Mouse (Mus musculus) neural tube, embryonic 14.5 days (tissue): ENCODE data around the gene Cox10. TPM values are rescaled to one million over a fixed set of nuclear protein-coding genes. Genes with fewer than 3 reads are reported as not detected.

Experiments used
- ATAC-seq: fragments of 200-750 bp; cut with Nextera tagmentation; 2 replicates; pipeline ENCODE4 v1.8.0; 2017; ENCODE audit warnings: low read depth, mild to moderate bottlenecking, moderate TSS enrichment, moderate library complexity
- H3K27ac ChIP-seq: fragments of 300-500 bp; sonication (generic); 2 replicates; pipeline ENCODE4 v1.5.1; 2014; ENCODE audit warnings: low read depth, mild to moderate bottlenecking, control low read depth, low read length, moderate library complexity, mixed read lengths
- H3K27me3 ChIP-seq: fragments of 300-500 bp; sonication (generic); 2 replicates; pipeline ENCODE4 v1.6.1; 2014; ENCODE audit warnings: low read length; ENCODE audit not compliant: control insufficient read depth, insufficient read depth
- H3K36me3 ChIP-seq: fragments of 300-500 bp; sonication (generic); 2 replicates; pipeline ENCODE4 v1.6.1; 2014; ENCODE audit warnings: low read length, mixed read lengths; ENCODE audit not compliant: control insufficient read depth, insufficient read depth
- H3K4me1 ChIP-seq: fragments of 300-500 bp; sonication (generic); 2 replicates; pipeline ENCODE4 v1.6.1; 2014; ENCODE audit warnings: low read length; ENCODE audit not compliant: control insufficient read depth, insufficient read depth
- H3K4me2 ChIP-seq: fragments of 300-500 bp; sonication (generic); 2 replicates; pipeline ENCODE4 v1.6.1; 2014; ENCODE audit warnings: mild to moderate bottlenecking, low read depth, low read length, control low read depth
- H3K4me3 ChIP-seq: fragments of 300-500 bp; sonication (generic); 2 replicates; pipeline ENCODE4 v1.5.1; 2014; ENCODE audit warnings: low read depth, low read length, control low read depth, mixed read lengths
- H3K9ac ChIP-seq: fragments of 300-500 bp; sonication (generic); replicated peaks from 2 replicates; pipeline ENCODE4 v1.6.1; 2014; ENCODE audit warnings: low read depth, mild to moderate bottlenecking, control low read depth, low read length, mixed read lengths
- H3K9me3 ChIP-seq: fragments of 300-500 bp; sonication (generic); 2 replicates; pipeline ENCODE4 v1.6.1; 2016; ENCODE audit warnings: low read length; ENCODE audit not compliant: control insufficient read depth
- WGBS: fragments of 180-500 bp; shearing (Covaris S2); extraction: QIAGEN DNeasy Blood & Tissue Kit; methylation state at CpG from one replicate; pipeline ENCODE4 v1.1.7; 2014; 5-methylcytosine and 5-hydroxymethylcytosine counted together
- polyA plus RNA-seq: library from polyadenylated mRNA; unstranded; fragments of >200 nt; fragmentation: Nextera tagmentation; extraction: Ambion mirVana; gene quantifications from 2 replicates; pipeline ENCODE4 v1.2.1, GENCODE M21; 2014

Gene Cox10
- polyA plus RNA-seq, 1 experiment from 2014 or later: 29.0 TPM

DNA sequence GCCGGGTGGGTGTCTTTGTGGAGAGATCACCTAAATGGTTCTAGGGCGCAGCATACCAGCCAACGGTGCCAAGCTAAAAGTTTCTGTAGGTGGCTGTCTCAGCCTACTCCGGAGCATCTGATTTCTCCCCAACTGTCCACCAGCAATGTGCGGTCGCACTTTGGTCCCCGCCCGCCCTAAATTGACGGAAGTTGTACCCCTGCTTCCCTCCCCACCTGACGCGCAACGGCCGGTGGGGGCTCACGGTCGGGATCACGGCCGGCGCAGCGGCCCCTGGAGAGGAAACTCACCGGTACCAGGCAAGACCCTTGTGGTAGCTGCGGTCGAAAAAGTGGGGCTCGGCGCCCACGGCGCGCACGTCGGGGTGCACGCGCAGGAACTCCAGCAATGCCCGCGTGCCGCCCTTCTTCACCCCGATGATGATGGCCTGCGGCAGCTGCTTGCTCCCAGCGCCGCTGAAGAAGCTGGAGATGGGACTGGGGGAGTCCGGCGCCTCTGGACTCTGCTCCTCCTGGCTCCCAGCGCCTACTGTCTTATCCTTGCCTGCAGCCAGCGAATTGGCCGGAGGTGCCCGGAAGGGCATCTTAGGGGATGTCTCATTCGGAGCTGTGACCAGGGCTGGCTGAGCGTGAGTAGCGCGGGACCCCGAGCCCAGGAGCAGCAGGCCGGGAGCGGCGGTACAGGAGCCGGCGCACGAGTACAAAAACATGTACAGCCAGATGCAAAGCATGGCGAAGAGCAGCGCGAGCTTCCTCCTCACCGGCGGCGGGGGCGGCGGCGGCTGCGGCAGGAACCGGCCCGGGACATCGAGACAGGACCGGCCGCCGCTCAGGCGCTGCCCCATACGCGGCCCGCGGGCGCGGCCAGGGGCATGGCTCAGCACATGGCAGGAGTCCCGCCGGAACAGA, 158.0 kb downstream of the Cox10 start:
- Histone ChIP-seq H3K27me3 (peaks cover 30% of the 10 kb centered on the region), H3K27ac (no peak overlapping the region), H3K4me1 (peaks cover 10% of the 10 kb centered on the region)

GRCm38 (mm10) chr11:63920531-63920930, 158.7 kb downstream of the Cox10 start:
- Histone ChIP-seq H3K4me3 (peak overlapping the region; percentile 63), H3K9me3 (no peaks in the 10 kb centered on the region), H3K4me1 (peaks cover 10% of the 10 kb centered on the region), H3K27me3 (peaks cover 26% of the 10 kb centered on the region), H3K36me3 (no peaks in the 10 kb centered on the region), H3K4me2 (peak overlapping the region; percentile 85), H3K27ac (no peak overlapping the region; the same call in 1 of the 2 replicates), H3K9ac (peak overlapping the region; percentile 74)
- under 1% methylated on average over 33 of the region's 33 CpGs for WGBS
- peak; percentile 76 for ATAC-seq

More for the DNA sequence above, 158.0 kb downstream of the Cox10 start:
- H3K4me3 ChIP-seq: peak overlapping the region; percentile 63
- peak overlapping the region; percentile 85 for H3K4me2 ChIP-seq
- no peaks in the 10 kb centered on the region for H3K9me3 ChIP-seq
- no peaks in the 10 kb centered on the region for H3K36me3 ChIP-seq
- ATAC-seq: no peak; the same call in 1 of the 2 replicates
- H3K9ac ChIP-seq: peak overlapping the region; percentile 74
- WGBS: under 1% methylated on average over 79 of the region's 80 CpGs

DNA sequence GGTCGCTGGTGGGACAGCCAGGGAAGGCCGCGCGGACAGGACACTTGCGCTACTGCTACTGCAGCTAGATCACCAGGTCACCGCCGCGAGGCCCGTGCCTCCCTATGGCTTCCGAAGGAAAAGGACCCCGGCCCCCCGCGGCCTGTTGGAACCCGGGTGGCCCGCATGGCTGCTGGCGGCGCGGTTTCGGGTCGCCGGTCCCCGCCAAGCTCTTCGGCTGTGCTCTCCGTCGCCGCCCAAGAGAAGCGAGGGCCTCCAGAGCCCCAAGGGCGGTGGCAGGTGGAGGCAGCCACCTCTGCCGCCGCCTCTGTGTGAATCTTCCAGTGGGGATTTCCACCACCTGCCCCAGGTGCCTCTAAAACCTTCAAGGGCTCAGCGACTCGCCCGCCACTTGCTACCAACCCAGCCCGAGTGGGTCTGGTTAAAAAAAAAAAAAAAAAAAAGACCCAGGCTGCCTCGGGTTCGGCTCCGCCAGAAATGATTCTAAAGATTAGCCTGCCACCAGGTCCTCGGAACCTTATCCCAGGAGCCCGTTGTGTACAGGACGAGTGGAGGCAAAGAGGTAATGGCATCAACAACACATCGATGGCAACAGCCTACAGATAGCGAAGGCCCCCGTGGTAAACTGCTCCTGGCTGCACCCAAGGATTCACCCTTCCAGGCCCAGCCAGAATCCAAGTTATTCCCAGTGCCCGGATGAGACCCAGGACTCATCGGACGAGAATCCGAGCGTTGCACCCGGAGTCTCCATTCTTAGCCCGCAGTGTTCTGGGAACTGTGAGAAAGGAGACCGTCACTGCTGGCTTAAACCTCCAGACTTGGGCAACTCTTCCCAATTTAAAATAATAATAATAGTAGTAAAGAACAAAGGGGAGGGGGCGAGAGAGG, 159.8 kb downstream of the Cox10 start:
- peaks cover 18% of the 10 kb centered on the region for H3K27me3 ChIP-seq

DNA sequence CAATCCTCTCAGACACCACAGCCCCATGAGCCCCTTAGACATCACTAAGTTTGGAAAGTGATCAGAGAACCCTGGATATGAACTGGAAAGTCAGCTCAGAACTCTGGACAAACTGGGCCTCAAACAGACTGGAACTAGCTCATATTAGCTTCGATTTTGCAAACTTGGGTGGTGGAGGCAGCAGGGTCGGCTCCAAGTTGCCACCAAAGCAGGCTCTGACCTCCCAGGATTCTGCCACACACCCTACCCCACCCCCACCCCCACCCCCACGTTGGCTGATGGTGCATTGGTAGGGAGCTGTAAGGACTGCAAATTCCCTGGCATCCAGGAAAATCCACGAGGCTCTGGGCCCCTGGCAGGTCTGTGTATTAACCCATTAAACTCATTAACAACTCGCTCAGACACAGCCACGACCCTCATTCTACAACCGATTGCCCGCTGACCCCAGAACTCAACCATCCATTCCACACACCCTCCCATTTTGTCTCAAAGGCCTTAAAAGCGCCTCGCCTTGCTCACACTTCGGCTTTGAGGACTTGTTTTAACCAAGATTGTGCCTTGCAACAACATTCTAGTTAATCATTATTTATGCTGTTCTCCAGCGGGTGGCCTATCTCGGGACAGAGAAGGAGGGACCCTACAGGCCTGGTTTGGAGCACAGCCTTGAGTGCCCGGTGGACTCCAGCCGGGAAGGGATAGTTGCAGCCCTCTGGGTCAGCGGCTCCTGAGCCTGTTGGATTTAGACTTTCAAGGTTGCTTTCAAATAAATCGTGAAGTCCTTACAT, 160.8 kb downstream of the Cox10 start:
- no peak for ATAC-seq
- no peaks in the 10 kb centered on the region for H3K9me3 ChIP-seq
- H3K4me1 ChIP-seq: peaks cover 8% of the 10 kb centered on the region
- H3K4me2 ChIP-seq: peak overlapping the region; percentile 85
- peak overlapping the region; percentile 63 for H3K4me3 ChIP-seq
- H3K27me3 ChIP-seq: peaks cover 12% of the 10 kb centered on the region
- H3K9ac ChIP-seq: peak overlapping the region; percentile 74
- 13% methylated on average over 17 of the region's 17 CpGs for WGBS
- no peaks in the 10 kb centered on the region for H3K36me3 ChIP-seq
- H3K27ac ChIP-seq: no peak overlapping the region; the same call in 1 of the 2 replicates

More for the DNA sequence above, 159.8 kb downstream of the Cox10 start:
- peak overlapping the region; percentile 74 for H3K9ac ChIP-seq
- no peak overlapping the region; the same call in none of the 2 replicates for H3K27ac ChIP-seq
- peak overlapping the region; percentile 85 for H3K4me2 ChIP-seq
- ATAC-seq: no peak
- WGBS: 2% methylated on average over 52 of the region's 52 CpGs
- peaks cover 9% of the 10 kb centered on the region for H3K4me1 ChIP-seq
- peak overlapping the region; percentile 63 for H3K4me3 ChIP-seq
- no peaks in the 10 kb centered on the region for H3K9me3 ChIP-seq
- H3K36me3 ChIP-seq: no peaks in the 10 kb centered on the region

DNA sequence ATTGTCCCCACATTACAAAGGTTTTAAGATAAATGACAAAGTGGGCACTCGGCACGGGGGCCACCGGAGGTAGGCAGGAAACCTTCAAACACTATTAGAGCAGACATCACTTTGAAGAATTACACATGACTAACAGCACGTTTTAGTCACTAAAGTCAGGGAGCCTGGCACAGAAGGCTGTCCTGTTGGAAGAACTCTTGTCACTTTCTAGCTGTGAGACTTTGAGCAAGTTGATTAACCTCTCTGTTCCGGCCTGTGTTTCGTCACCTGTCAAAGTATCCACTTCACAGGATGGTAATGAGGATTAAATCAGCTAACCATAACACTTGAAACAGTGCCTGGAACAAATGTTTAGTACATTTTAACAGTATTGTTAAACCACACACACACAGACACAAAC, 161.7 kb downstream of the Cox10 start:
- no peaks in the 10 kb centered on the region for H3K9me3 ChIP-seq
- H3K4me2 ChIP-seq: peak overlapping the region; percentile 85; the same call in 1 of the 2 replicates
- H3K4me1 ChIP-seq: peaks cover 5% of the 10 kb centered on the region; the same call in 1 of the 2 replicates
- WGBS: 13% methylated on average over 6 of the region's 6 CpGs
- H3K27me3 ChIP-seq: peaks cover 9% of the 10 kb centered on the region
- H3K4me3 ChIP-seq: 0 out of 2 replicates have a peak overlapping the region, but pooled peaks have one; percentile 2
- no peak for ATAC-seq
- no peak overlapping the region for H3K27ac ChIP-seq
- H3K9ac ChIP-seq: no peak overlapping the region
- no peaks in the 10 kb centered on the region for H3K36me3 ChIP-seq

DNA sequence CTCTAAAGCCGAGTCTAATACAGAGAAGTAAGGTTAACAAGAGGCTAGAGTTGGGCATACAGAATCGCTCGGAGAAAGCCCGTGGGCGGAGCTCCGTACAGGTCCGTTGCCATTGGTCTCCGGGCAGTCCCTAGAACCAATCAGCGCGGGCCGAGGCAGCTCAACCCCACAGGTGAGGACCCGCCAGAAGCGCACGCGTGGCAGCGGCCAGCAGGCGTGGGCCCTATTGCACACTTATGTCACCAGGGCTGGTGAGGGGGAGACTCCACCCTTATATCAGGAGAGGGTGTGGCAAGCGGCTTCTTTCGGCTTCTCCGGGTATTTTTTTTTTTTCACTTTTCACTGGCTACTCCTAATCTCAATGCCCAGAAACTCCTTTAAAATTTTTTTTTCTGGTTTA, 164.9 kb downstream of the Cox10 start:
- Histone ChIP-seq H3K27ac (no peak overlapping the region), H3K9me3 (no peaks in the 10 kb centered on the region), H3K9ac (peak overlapping the region; percentile 5; the same call in 1 of the 2 replicates), H3K4me2 (peak overlapping the region; percentile 82), H3K36me3 (no peaks in the 10 kb centered on the region), H3K4me1 (peaks cover 7% of the 10 kb centered on the region; the same call in 1 of the 2 replicates), H3K4me3 (peak overlapping the region; percentile 37), H3K27me3 (no peaks in the 10 kb centered on the region; the same call in 1 of the 2 replicates)
- peak; percentile 94 for ATAC-seq
- 2% methylated on average over 20 of the region's 20 CpGs for WGBS

DNA sequence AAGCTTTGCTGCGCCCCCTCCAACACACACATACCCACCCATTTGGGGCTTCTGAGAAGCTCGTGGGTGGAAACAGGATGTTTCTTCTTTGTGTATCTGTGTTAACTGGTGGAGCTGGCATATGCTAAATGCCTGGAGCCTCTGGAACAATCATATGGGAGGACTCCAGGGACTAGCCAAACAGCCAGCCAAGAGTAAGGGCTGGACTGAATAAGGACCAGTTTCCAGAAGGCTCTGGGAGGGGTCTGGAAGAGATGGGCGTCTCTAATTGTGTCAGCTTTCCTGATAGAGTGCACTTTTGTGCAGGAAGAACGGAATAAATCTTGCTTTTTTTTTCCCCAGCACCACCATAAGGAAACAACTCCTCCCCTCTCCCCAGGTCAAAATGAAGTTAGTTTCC, 165.3 kb downstream of the Cox10 start:
- Histone ChIP-seq H3K27ac (no peak overlapping the region), H3K27me3 (no peaks in the 10 kb centered on the region; the same call in 1 of the 2 replicates), H3K4me3 (peak overlapping the region; percentile 37), H3K9me3 (no peaks in the 10 kb centered on the region), H3K36me3 (no peaks in the 10 kb centered on the region), H3K9ac (peak overlapping the region; percentile 5; the same call in 1 of the 2 replicates), H3K4me1 (peaks cover 7% of the 10 kb centered on the region; the same call in 1 of the 2 replicates), H3K4me2 (peak overlapping the region; percentile 82)
- peak; percentile 68 for ATAC-seq
- WGBS: 20% methylated on average over 4 of the region's 4 CpGs
